Mouse (Mus musculus) kidney, postnatal 36 days (tissue): ENCODE results near the gene 4933417A18Rik.
"Not testable (repeated sequence)": the region's sequence is repeated elsewhere in the genome, so short reads cannot be mapped to it uniquely, and the experiment has no call there.

Experiments
- DNase-seq, 2 experiments: peaks; one replicate each; pipeline ENCODE4 v3.0.0; 2021 to 2022; ENCODE audit warnings: mixed read lengths in 2 of 2

Gene 4933417A18Rik

GRCm38 (mm10) chr13:34924210-34924609 is at the start of gene 4933417A18Rik, which contains the start of gene Fam217a:
Gene 4933417A18Rik, plus strand, starts transcription at chr13:34924409.
Gene Fam217a, minus strand, starts transcription at chr13:34924310.
- no peak for DNase-seq

DNA sequence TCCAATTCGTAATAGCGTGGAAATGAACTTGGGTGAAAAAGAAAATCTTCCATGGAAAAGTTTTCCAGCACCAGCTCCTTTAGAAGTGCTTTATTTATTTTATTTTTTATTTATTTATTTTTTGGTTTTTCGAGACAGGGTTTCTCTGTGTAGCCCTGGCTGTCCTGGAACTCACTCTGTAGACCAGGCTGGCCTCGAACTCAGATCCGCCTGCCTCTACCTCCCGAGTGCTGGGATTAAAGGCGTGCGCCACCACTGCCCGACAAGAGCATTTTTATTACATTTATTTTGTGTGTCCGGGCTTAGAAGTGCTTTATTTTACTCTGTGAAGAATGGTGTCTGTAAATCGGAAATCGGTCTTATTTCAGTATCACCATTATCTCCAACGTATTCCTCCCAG is 49.5 kb upstream of the 4933417A18Rik start:
- peak in 1 of 2 experiments; percentile 18 for DNase-seq

DNA sequence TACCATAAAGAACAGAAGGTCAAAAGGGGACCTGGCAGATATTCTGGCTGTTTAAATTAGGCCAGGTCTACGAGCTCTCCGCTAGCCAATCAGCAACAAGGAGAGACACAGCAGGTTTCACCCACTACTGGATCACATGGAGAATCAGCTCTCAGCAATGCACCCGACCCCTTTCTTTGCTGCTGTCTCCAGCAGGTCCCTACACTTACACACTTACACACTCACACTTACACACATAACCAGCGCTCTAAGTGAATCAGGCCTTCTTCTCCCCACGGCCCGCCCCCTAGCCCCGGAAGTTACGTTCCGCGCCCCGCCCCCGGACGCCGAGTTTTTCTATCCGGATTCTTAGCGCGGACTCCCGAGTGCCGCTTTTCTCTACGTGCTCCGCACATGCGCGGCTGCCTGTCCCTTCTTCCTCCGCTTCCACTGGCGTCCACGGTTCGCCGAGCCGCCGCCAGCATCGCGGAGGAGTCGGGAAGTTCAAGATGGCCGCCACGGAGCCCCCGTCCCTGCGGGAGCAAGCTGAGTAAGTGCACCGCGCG is 49.0 kb upstream of the 4933417A18Rik start, which contains the start of gene Prpf4b:
Gene Prpf4b, plus strand, starts transcription at position 137 of the 545 bp plus-strand sequence.
- DNase-seq: peak; percentile 93 to 97

DNA sequence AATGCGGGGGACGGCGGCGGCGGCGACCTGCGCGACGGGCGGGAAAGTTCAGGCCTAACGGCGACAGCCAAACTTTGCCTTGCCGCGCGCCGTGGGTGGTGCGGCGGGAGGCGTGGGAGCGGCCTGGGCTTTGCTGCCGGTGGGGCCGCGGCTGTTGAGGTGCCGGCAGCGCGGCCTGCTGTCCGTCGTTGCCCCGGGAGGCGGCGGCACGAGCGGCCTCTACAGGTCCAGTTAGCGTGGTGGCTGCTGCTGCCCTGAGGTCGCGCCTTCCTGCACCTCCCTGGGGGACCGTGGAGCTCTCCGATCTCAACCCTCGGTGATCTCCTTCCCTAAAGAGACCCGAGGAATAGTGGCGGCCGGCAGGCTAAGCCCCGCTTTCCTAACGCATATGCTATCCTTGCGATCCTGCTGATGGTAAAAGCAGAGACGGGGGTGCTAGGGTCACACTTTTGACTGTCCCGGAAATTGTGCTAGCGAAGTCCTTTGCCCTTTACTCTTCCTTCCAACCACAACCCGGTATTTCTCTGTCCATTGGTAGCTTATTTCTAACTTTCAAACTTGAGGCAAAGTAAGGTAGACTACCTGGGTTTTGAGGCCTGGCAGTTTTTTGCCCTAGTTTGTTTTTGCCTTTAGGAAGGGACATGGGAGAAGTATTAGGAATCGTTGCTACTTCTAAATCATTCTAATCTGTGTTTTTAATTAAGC is 48.3 kb upstream of the 4933417A18Rik start:
- peak; percentile 68 to 81 for DNase-seq

DNA sequence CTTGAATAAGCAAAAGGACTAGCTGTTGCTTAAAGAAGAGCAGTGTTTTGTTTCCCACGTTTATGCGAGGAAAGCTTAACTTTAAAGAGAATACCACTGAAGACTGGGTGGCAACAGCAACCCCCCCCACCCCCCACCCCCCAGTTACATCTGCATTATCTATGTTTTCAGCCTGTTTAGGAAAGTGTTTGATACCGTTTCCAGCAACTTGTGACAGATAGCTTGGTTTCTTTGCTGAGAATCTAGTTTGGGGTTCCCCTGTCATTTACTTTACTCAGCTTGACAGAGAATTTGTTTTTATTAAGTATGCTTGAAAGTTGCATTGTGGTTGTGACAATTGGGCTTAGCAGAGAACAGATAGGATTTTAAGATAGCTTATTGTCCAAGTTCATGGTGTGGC is 47.7 kb upstream of the 4933417A18Rik start:
- no peak for DNase-seq

- no peak for DNase-seq
Measured at GRCm38 (mm10) chr13:34892871-34893270, 31.3 kb upstream of the 4933417A18Rik start.

GRCm38 (mm10) chr13:34914614-34915013 is 9.6 kb upstream of the 4933417A18Rik start:
- DNase-seq: no peak

DNA sequence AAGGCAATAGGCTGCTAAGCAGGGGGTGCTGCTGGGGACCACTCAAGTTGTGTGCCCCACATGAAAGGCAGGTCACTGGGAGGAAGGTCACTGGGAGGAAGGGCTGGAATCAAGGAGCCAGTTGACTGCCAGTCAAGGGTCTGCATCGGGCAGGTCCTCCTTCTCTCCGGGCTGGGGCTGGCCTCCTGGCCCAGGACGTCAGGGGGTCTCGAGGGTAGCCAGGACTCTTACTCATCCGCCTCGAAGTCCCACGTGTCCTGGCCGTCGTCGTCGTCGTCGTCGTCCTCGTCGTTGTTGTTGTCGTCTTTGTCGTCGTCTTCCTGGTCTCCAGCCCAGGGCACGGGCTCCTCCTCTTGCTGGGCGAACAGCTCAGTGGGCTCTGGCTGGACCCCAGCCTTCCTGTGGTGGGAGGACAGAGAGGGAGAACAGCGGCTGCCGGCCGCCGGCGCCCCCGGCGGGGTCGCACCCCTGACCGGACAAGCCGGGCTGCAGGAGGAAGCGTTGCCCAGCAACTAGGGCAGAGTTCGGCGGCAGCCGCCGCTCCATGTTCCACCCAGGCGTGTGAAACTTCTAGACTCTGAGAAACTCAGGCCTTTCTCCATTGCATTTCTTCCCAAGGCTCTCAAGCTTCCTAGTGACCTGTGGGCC is 7.6 kb upstream of the 4933417A18Rik start:
- DNase-seq: peak; percentile 23 to 59

DNA sequence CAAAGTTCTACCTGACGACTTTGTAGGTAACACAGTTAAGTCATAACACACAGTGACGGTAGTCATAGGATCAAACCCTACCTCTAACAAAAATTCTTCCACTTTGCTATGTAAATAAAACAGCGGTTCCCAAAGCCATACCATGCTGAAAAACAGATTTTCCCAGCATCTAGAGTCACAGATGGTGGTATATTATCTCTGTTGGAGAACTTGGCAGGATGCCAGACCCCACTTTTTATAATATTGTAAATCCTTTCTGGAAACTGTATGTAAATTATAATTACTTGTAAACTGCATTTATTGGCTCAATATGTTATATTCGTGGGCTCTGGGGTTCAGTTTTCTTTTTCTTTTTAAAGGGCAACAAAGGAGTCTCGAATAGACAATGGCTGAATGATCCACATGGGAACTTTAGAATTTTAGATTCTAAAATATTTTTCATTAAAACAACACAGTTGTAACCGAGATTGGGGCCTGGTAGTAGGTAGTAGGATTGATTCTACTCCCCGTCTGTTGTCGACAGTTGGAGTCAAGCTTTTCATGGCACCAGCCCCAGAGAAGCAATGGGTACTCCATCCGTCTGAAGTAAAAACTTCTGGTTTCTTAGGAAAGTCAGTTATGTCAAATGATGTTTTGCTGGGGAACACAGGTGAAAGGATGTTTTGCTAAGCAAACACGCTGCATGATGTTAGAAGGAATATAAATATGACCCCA is 10.9 kb downstream of the 4933417A18Rik start:
- no peak for DNase-seq

DNA sequence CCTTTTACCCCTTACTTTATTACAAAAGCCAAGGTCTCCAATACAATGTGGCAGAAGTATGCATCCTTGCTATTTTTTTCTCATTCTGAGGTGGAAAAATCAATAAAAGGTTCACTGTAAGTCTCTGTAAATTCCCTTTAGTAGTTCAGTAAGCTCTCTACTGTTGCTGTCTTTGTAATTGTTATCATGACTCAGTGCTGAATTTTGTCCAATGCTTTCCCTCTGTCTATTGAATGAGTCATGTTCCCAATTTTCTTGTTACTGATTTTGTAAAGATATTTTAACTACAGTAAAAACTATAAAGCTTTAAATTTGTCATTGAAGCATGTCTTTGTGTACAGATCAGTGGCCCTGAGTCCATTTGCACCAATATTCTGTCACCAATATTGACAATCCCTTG is 18.2 kb downstream of the 4933417A18Rik start:
- DNase-seq: no peak

- DNase-seq: not testable (repeated sequence)
Measured at GRCm38 (mm10) chr13:34951437-34951836, 27.2 kb downstream of the 4933417A18Rik start.

DNA sequence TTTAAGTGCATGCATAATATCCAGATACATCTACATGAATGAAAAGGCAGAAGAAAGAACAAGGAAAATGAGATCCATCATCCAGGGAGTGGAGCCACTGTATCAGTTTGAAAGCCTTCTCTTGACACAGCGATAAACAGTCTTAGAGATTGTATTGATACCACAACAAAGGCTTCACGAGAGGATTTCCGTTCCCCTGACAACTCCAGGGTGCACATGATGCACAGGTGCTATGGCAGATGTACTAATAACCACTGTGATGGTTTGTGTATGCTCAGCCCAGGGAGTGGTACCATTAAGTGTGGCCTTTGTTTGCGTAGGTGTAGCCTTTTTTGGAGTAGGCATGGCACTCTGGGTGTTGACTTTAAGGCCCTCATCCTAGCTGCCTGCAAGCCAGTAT is 32.7 kb downstream of the 4933417A18Rik start:
- no peak for DNase-seq

GRCm38 (mm10) chr13:34958158-34958557 is 33.9 kb downstream of the 4933417A18Rik start:
- peak in 1 of 2 experiments; percentile 40 for DNase-seq

GRCm38 (mm10) chr13:34960996-34961770 is 37.0 kb downstream of the 4933417A18Rik start:
- peak; percentile 52 to 73 for DNase-seq

DNA sequence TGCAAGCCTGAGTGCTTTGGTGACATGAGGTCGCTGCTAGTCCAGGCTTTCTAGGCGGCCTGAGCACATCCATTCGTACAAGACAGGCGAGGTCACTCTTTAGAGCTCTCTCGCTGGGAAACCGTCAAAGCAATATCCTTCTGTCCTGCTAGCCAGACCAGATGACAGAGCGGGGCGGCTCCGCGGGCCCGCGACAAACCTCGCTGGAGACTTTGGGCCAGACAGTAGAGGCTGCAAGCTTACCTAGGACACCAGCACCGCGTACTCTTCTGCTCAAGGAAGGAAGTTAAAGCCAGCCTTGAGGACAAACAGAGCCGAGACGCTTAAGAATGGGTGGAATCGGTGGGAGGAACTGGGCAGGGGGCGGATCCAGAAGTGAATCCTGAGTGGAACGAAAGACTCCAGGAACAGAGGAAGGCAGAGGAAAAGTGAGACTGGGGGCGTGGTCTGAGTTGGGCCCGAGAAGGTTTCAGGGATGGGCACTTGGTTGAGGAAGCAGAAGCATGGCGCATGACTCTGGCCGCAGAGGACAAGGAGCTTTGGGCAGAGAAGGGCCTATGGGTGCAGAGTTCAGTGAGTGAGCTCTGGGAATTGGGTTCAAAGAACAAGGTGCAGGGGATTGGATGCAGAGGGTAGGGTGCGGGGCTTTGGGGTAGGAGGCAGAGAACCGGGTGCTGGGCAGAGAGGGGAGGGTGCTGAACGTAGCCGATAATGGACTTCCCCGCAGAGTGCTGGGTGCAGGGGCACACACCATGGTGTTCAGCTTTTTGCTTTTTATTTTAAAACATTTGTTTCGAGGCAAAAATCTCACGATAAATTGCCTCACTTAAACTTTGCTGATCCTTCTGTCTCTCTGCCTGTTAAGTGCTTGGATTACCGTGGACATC is 39.5 kb downstream of the 4933417A18Rik start, which contains the start of gene Eci3:
Gene Eci3, minus strand, starts transcription at position 300 of the 887 bp plus-strand sequence.
- peak; percentile 91 to 93 for DNase-seq

GRCm38 (mm10) chr13:34964419-34964818 is 40.2 kb downstream of the 4933417A18Rik start:
- DNase-seq: peak in 1 of 2 experiments; percentile 44

DNA sequence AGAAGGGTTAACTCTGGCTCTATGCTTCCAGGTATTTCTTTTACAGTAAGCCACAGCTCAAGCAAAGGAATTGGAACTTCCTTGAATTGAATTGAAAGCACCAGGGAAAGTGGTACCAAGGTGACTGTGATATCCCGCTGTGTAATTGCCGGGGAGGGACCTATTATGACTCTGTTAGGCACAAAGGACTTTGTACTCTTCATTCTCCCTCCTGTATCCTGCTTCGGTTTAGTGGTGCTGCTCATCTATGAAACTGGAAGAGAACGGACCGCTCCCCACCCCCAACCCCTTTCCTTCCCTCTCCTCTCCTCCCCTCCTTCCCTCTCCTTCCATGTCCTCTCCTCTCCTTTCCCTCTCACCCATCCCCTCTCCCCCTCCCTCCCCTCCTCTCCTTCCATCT is 40.7 kb downstream of the 4933417A18Rik start:
- DNase-seq: peak; percentile 39 to 69

- DNase-seq: peak in 1 of 2 experiments; percentile 36
Measured at GRCm38 (mm10) chr13:34965647-34966046, 41.4 kb downstream of the 4933417A18Rik start.

- DNase-seq: not testable (repeated sequence)
Measured at GRCm38 (mm10) chr13:34972456-34972855, 48.2 kb downstream of the 4933417A18Rik start.

- DNase-seq: no peak
Measured at GRCm38 (mm10) chr13:34973149-34973548, 48.9 kb downstream of the 4933417A18Rik start.

GRCm38 (mm10) chr13:34973770-34974169 is 49.6 kb downstream of the 4933417A18Rik start:
- DNase-seq: no peak
